Mouse (Mus musculus) ES-Bruce4 (cell line): ENCODE measurements around the gene Ski.

ENCODE experiments used
- CTCF ChIP-seq: IDR thresholded peaks from one replicate; pipeline ENCODE4 v1.8.1; 2011; ENCODE audit warnings: low read depth, low read length
- POLR2A ChIP-seq: IDR thresholded peaks from one replicate; pipeline ENCODE4 v1.8.1; 2011; ENCODE audit warnings: low read length; ENCODE audit not compliant: insufficient read depth

DNA sequence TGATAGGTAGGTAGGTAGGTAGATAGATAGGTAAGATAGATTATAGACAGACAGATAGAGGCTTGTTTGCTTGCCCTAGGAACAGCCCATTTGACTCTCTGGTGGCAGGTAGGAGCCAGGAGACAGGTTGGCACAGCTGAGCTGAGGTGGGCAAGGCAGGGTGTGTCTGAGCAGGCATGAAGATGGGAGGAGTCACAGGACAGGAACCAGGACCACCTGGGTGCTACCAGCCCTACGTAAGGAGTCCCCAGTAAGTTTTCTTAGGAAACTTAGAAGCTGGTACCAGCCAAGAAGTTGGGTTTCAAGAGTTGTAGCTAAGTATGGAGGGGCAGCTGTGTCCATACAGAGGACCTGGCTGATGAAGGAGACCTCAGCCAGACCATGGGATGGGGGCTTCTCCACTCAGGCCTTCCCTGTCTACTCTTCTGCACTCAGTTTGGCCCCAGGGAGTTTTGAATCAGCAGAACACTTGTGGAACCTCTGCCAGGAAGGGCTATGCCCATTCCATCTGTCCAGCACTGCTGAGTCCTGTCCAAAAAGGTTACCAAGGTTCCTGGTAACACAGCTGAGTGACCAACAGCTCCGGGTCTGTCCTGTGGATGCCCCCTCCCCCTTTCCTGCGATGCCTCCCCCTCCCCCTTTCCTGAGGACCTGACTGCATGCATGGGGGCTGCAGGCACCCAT is 68.9 kb downstream of the Ski start:
- TF ChIP-seq CTCF (no peak), POLR2A (no peak)
